Mouse (Mus musculus) spleen, adult 2 months (tissue): ENCODE measurements around the gene Dock8.

ENCODE experiments used
- CTCF ChIP-seq: fragments of 200-500 bp; IDR thresholded peaks from 2 replicates; pipeline ENCODE4 v1.5.1; 2011; ENCODE audit warnings: mild to moderate bottlenecking, inconsistent platforms; ENCODE audit not compliant: insufficient read depth, insufficient read length, insufficient replicate concordance; ENCODE audit errors: extremely low read depth
- POLR2A ChIP-seq: fragments of 200-500 bp; IDR thresholded peaks from 2 replicates; pipeline ENCODE4 v1.6.1; 2011; ENCODE audit warnings: low read depth, low read length, inconsistent platforms

DNA sequence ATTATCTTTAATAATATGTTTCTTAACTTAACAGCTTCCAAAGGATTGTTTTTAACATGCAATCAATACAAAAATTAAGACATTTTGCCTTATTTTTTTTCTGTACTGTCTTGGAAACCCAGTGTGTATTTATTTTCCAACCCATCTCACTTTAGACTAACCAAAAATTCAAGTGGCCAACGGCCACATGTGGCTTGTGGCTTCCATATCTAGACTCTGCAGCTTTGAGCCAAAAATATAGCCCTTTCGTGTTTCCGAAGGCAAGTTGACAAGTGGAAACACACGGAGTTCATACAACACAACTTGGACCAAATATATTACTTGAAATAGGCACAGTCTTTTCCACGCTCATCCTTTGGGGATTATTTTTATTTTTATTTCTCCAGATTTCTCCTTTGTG lies 773 bp upstream of the Dock8 start:
- no peak for TF ChIP-seq CTCF
- TF ChIP-seq POLR2A: no peak
